Mouse (Mus musculus) cortical plate, adult 2 months (tissue): ENCODE measurements around the gene Sec23ip. TPM values are rescaled to one million over a fixed set of nuclear protein-coding genes. Genes with fewer than 3 reads are reported as not detected.
A peak's percentile ranks its signal among the peaks of the same experiment; 100 is the strongest.

ENCODE experiments used
- H3K27ac ChIP-seq: fragments of 200-500 bp; 2 replicates; pipeline ENCODE4 v1.5.1; 2012; ENCODE audit warnings: low read length, control low read depth, inconsistent platforms; ENCODE audit not compliant: insufficient read depth
- H3K4me1 ChIP-seq: fragments of 200-500 bp; 2 replicates; pipeline ENCODE4 v1.6.1; 2011; ENCODE audit warnings: low read length; ENCODE audit not compliant: control insufficient read depth, insufficient read depth
- H3K4me3 ChIP-seq: fragments of 200-500 bp; 2 replicates; pipeline ENCODE4 v1.5.1; 2011; ENCODE audit warnings: mild to moderate bottlenecking, low read length, control low read depth; ENCODE audit not compliant: insufficient read depth
- CTCF ChIP-seq: fragments of 200-500 bp; IDR thresholded peaks from 2 replicates; pipeline ENCODE4 v1.5.1; 2011; ENCODE audit warnings: mild to moderate bottlenecking, control low read depth, low read length; ENCODE audit not compliant: insufficient read depth; ENCODE audit errors: extremely low read depth
- POLR2A ChIP-seq: fragments of 200-500 bp; IDR thresholded peaks from 2 replicates; pipeline ENCODE4 v1.6.1; 2011; ENCODE audit warnings: mild to moderate bottlenecking, low read length, control low read depth; ENCODE audit not compliant: insufficient read depth; ENCODE audit errors: extremely low read depth
- polyA plus RNA-seq: library from polyadenylated mRNA; depleted of rRNA; stranded (reverse); fragments of >200 nt; gene quantifications from 2 replicates; pipeline ENCODE4 v1.2.3, GENCODE M21; 2012

Gene Sec23ip
- polyA plus RNA-seq, 1 experiment, result 18.4 TPM

DNA sequence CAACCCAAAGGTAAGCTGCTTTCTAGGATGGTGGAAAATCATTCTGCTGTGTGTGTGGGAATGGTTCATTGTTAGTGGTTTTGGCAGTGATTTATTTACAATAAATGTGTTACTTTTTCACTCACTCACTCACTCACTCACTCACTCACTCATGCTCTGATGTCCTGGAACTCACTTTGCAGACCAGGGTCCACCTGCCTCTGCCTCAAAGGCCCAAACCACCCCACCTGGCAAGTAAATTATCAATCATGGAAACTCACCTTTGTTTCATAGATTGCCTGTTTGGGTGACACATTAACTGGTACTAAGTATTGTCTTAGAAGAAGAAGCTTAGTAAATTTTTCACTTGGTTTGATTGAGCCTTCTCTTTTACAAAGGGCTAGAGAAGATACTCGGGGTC is 10.7 kb downstream of the Sec23ip start:
- no peak for TF ChIP-seq POLR2A

DNA sequence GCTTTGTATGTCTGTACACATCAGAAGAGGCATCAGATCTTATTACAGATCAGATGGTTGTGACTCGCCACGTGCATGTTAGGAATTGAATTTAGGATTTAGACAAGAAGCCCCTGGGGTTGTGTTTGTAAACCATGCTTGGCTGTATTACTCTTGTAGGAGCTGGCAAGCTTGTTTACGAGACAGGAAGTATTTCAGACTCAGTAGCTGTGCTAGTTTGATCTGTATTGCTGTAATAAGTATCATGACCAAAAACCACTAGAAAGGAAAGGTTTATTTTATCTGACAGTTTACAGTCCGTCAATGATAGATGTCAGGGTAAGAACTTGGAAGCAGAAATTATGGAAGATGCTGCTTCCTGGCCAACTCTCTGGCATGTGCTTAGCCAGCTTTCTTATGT is 14.2 kb downstream of the Sec23ip start:
- no peaks in the 10 kb centered on the region for H3K4me1 ChIP-seq
- no peak overlapping the region for H3K27ac ChIP-seq
- no peak for TF ChIP-seq POLR2A
- no peak overlapping the region for H3K4me3 ChIP-seq

More for the DNA sequence above, 10.7 kb downstream of the Sec23ip start:
- H3K4me3 ChIP-seq, result no peak overlapping the region
- no peak overlapping the region for H3K27ac ChIP-seq
- no peaks in the 10 kb centered on the region for H3K4me1 ChIP-seq

DNA sequence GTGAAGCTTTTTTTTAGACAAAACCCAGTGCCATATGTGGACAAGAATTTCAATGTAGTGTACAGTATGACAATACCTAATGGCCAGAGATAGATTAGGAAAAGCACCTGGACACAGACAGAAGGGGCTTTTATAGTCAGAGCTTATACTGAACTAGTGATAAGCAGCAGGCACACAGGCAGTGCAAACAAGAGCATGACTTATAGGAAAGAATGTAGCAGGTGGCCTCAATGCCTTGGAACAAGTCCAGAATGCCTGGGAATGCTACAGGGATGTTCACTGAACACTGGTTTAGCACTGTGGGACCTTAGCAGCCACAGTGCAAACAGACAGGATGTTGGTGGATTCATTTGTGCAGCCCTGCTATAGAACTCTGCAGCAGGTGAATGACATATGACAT is 22.0 kb downstream of the Sec23ip start:
- no peaks in the 10 kb centered on the region for H3K4me1 ChIP-seq
- H3K4me3 ChIP-seq, result no peak overlapping the region
- no peak overlapping the region for H3K27ac ChIP-seq
- TF ChIP-seq POLR2A (no peak), CTCF (no peak)

DNA sequence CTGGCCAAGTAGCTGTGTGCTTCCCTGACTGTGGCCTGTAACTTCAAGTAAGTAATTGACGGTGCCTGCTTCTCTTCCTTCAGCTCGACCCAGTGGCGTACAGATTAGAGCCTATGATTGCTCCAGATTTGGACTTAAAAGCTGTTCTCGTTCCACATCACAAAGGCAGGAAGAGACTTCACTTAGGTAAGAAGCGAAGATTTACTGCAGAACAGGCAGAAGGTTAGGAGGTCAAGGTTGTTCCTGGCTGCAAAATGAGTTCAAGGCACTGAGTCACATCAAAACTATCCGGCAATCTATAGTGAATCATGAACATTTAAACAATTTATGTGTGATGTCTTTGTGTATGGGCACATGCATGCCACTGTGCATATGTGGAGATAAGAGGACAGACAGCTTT is 32.5 kb downstream of the Sec23ip start:
- Histone ChIP-seq H3K4me1 (no peaks in the 10 kb centered on the region), H3K27ac (no peak overlapping the region), H3K4me3 (no peak overlapping the region)
- TF ChIP-seq CTCF, result no peak
- no peak for TF ChIP-seq POLR2A

DNA sequence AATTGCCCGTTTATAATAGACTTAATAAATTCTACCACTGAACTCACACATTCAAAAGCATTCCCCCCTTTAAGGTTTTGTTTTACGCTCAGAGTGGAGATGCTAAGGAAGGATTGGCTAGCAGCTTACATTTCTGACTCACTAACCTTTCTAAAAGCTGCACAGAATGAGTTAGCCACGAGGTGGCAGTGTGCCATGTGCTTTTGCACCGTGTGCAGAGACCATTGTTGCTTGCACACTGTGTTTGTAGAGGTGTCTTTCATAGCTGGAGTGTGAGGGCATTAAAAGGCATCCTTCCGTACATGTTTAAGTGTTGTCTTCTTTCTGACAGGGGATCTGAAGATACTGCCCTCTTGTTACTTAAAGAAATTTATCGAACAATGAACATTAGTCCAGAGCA is 34.6 kb downstream of the Sec23ip start:
- Histone ChIP-seq H3K27ac (no peak overlapping the region), H3K4me3 (no peak overlapping the region), H3K4me1 (no peaks in the 10 kb centered on the region)
- no peak for TF ChIP-seq POLR2A
- peak; percentile 78 for TF ChIP-seq CTCF

DNA sequence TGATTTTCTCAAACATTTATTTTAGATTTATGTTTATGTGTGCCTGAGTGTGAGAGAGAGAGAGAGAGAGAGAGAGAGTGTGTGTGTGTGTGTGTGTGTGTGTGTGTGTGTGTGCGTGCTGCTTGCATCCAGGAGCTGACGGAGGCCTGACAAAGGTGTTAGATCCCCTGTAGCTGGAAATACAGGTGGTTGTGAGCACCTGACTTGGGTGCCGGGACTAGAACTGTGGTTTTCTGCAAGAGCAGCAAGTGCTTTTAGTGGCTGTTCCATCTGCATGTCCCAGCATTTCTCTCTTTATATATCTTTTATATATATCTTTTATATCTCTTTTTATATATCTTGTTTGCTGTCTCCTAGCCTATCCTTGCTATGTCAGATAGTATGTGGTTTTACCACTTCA is 37.1 kb downstream of the Sec23ip start:
- H3K4me1 ChIP-seq, result no peaks in the 10 kb centered on the region
- no peak overlapping the region for H3K27ac ChIP-seq
- H3K4me3 ChIP-seq, result no peak overlapping the region
- TF ChIP-seq POLR2A (no peak), CTCF (no peak)

DNA sequence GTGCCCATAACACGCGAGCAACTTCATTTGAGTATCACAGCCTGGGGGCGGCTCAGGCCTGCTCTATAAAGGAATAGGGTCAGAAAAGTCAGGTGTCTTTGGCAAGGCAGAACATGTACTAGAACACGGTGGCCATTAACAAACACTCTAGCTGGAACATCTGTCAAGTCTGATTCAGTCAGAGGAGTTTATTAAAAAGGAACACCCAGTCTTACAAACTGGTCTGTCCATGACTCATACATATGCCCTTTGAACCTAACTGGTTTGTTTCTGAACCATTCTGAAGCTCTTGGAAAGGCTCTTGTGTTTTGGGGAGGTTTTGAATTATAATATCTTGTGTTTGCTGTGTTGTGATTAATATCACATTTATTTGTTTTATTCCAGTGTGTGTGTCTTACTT is 45.3 kb downstream of the Sec23ip start:
- Histone ChIP-seq H3K4me1 (no peaks in the 10 kb centered on the region), H3K4me3 (no peak overlapping the region), H3K27ac (no peak overlapping the region)
- no peak for TF ChIP-seq POLR2A
- no peak for TF ChIP-seq CTCF

DNA sequence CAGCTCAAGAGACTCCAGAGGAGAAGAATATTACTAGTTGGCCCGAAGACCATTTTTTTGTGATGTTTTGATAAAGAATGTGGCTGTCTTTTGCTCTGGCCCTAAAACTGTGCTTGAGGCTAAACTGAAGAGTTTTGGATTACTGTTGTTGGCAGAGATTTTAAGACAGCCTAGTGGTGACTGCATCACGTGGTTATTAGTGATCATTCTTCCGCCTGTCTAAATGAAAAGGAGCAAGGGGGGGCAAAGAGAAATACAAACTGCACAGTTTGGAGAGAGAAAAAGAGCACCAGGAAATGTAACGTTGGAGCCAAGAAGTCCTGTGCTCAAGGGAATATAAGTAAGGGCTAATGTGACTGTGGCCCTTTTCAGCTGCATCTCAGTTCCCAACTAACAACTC is 48.7 kb downstream of the Sec23ip start:
- no peak for TF ChIP-seq POLR2A
- no peak for TF ChIP-seq CTCF
- Histone ChIP-seq H3K4me1 (no peaks in the 10 kb centered on the region), H3K27ac (no peak overlapping the region), H3K4me3 (no peak overlapping the region)

DNA sequence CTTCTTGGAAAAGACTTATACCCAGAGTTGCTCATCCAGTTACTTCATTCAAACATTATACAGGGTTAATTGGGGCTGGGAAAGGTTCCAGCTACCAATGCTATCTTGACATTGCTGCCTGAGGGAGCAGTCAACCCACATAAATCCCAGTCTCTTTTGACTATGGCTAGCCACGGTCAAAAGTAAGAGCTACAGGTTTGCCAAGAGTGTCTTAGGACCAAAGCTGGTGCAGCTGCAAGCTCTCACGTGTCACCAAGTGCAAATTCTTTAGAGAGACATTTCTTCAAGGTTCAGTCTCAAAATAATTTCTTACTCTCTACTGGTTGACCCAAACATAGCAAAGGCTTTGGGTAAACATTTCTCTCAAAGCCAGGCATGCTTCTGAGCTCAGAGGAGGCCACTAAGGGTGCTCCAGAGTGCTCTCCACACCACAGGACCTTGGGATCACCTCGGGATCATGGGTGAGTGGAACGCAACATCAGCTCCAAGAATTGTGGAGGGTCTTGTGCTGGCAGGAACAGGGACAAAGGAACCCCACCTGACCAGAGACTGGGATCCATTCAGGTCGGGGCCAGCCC is 80.3 kb downstream of the Sec23ip start:
- Histone ChIP-seq H3K4me1 (no peaks in the 10 kb centered on the region), H3K27ac (no peak overlapping the region), H3K4me3 (no peak overlapping the region)
- TF ChIP-seq CTCF (no peak), POLR2A (no peak)

DNA sequence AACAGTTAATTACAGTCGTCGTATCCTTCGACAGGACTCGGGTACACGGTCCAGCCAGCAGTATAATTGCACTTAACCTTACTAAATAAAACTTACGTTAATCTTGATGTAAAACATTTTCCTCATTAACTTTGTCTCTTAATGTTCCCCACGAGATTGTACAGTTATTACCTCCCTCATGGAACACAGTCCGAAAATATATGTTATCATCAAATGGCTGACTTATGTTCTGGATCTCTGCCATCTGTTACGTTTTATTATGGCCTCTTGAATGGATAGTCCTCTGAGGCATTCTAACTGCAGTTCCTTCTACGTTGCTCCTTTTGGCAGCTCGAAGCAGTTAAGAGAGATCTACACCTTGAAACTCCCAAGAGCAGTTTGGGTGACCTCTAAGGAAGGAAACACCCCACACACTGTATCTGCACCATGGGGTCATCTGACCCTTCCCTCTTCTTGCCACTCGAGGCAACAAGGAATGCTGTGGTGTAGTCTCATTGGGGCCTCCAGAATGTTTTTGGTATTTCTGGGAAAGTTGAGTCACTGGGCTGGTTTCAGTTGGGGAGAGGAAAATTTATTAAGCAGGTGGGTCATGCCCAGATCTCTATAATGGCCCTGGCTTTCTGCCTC is 87.8 kb downstream of the Sec23ip start:
- no peak overlapping the region for H3K27ac ChIP-seq
- no peak overlapping the region for H3K4me3 ChIP-seq
- no peak for TF ChIP-seq CTCF
- no peak for TF ChIP-seq POLR2A
- H3K4me1 ChIP-seq, result no peaks in the 10 kb centered on the region
